Mouse (Mus musculus) E14TG2a.4 (cell line): ENCODE measurements at regions not wholly inside any gene's neighbourhood (a gene's known extent, or its start where the extent isn't known, plus 50 kb on each side); places are given as distances from the start of the nearest gene placed in this dataset.

Experiments
- CTCF ChIP-seq: conservative IDR thresholded peaks from 2 replicates; pipeline ENCODE4 v1.5.1; 2014; ENCODE audit warnings: low read length
- NANOG ChIP-seq: IDR thresholded peaks from 2 replicates; pipeline ENCODE4 v1.6.1; 2014; ENCODE audit warnings: borderline replicate concordance, low read length, mixed read lengths
- POU5F1 ChIP-seq: IDR thresholded peaks from 2 replicates; pipeline ENCODE4 v1.6.1; 2014; ENCODE audit warnings: low read length, borderline replicate concordance

DNA sequence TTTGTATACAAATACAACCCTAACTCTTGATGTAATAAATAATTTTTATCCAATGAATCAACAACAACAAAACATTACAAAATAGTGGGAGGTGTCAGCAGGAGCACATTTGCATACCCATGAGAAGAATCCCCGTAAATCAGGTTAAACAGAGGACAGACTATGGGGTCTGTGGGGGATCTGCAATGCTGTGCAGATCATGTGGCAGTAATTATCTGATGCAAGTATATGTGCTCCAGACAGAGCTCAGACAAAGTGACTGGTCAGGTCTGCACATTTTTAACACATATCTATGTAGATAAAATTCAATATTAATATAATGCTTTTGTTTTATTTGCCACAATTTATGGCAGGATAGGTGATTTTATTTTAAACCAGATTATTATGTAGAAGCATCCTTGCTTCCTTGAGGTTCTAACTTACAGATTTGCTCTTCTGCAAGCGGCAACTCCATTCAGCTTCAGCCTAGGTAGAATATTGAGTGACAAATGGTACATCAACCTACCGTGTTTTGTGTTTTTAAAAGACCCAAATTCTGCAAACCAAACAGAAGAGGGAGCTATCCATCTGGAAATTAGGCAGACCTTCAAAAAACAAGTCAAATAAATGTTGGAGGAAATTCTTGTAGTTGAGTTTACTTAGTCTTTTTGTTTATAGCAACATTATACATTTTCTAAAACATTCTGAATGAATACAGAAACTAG, 119.0 kb upstream of the Efemp1 start:
- TF ChIP-seq CTCF (no peak), NANOG (no peak), POU5F1 (no peak)
